Mouse (Mus musculus) forebrain, embryonic 14.5 days (tissue): ENCODE results near the gene Chic2. TPM values are rescaled to one million over a fixed set of nuclear protein-coding genes. Genes with fewer than 3 reads are reported as not detected.

ENCODE experiments used
- ATAC-seq: fragments of 200-750 bp; cut with Nextera tagmentation; 2 replicates; pipeline ENCODE4 v1.8.0; 2017; ENCODE audit warnings: mild to moderate bottlenecking, moderate library complexity
- DNase-seq: peaks from one replicate; pipeline ENCODE4 v3.0.0-alpha.2; 2015; ENCODE audit warnings: low spot score
- H3K27ac ChIP-seq: fragments of 300-500 bp; sonication (generic); 2 replicates; pipeline ENCODE4 v1.5.1; 2014; ENCODE audit warnings: low read depth, mild to moderate bottlenecking, control low read depth, low read length, moderate library complexity
- H3K27me3 ChIP-seq: fragments of 300-500 bp; sonication (generic); replicated peaks from 2 replicates; pipeline ENCODE4 v1.6.1; 2014; ENCODE audit warnings: low read length, control low read depth, mixed read lengths; ENCODE audit not compliant: control insufficient read depth, insufficient read depth
- H3K36me3 ChIP-seq: fragments of 300-500 bp; sonication (generic); 2 replicates; pipeline ENCODE4 v1.6.1; 2014; ENCODE audit warnings: low read length, control low read depth; ENCODE audit not compliant: control insufficient read depth, insufficient read depth
- H3K4me1 ChIP-seq: fragments of 300-500 bp; sonication (generic); 2 replicates; pipeline ENCODE4 v1.6.1; 2014; ENCODE audit warnings: antibody characterized with exemption, low read length, control low read depth; ENCODE audit not compliant: control insufficient read depth, insufficient read depth
- H3K4me2 ChIP-seq: fragments of 300-500 bp; sonication (generic); 2 replicates; pipeline ENCODE4 v1.6.1; 2014; ENCODE audit warnings: mild to moderate bottlenecking, control low read depth, low read length
- H3K4me3 ChIP-seq: fragments of 300-500 bp; sonication (generic); 2 replicates; pipeline ENCODE4 v1.5.1; 2014; ENCODE audit warnings: low read depth, low read length, control low read depth
- H3K9ac ChIP-seq: fragments of 300-500 bp; sonication (generic); 2 replicates; pipeline ENCODE4 v1.6.1; 2014; ENCODE audit warnings: mild to moderate bottlenecking, low read length, control low read depth, moderate library complexity
- H3K9me3 ChIP-seq: fragments of 300-500 bp; sonication (generic); replicated peaks from 2 replicates; pipeline ENCODE4 v1.6.1; 2016; ENCODE audit warnings: low read length, control low read depth, mixed read lengths; ENCODE audit not compliant: control insufficient read depth
- WGBS: fragments of 180-500 bp; shearing (Covaris S2); extraction: QIAGEN DNeasy Blood & Tissue Kit; methylation state at CpG from one replicate; pipeline ENCODE4 v1.1.7; 2014; 5-methylcytosine and 5-hydroxymethylcytosine counted together
- polyA plus RNA-seq: library from polyadenylated mRNA; unstranded; fragments of >200 nt; fragmentation: Nextera tagmentation; extraction: Ambion mirVana; gene quantifications from 2 replicates; pipeline ENCODE4 v1.2.1, GENCODE M21; 2014

Gene Chic2
- polyA plus RNA-seq, 1 experiment from 2014 or later = 48.0 TPM

- Histone ChIP-seq H3K27ac (no peak overlapping the region), H3K9me3 (no peaks in the 10 kb centered on the region), H3K9ac (no peak overlapping the region), H3K27me3 (peaks cover 81% of the 10 kb centered on the region), H3K4me2 (no peak overlapping the region), H3K36me3 (no peaks in the 10 kb centered on the region), H3K4me1 (peaks cover 7% of the 10 kb centered on the region; the same call in 1 of the 2 replicates), H3K4me3 (no peak overlapping the region)
- DNase-seq = no peak
- 2% methylated on average over 7 of the region's 7 CpGs for WGBS
- ATAC-seq = no peak
Observed at GRCm38 (mm10) chr5:75079564-75079963, 35.0 kb upstream of the Chic2 start.

DNA sequence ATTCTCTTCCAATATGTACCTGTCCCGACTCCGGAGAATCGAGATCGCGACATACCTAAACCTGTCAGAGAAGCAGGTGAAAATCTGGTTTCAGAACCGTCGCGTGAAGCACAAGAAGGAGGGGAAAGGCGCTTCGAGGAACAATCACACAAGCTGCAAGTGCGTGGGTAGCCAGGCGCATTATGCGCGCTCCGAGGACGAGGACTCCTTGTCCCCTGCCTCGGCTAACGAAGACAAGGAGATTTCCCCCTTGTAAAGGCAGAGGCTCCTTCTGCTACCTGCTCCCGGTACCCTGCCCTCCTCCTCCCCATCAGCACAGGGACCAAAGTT, 32.4 kb upstream of the Chic2 start:
- under 1% methylated on average over 19 of the region's 19 CpGs for WGBS
- DNase-seq = no peak

GRCm38 (mm10) chr5:75076326-75077050, 31.9 kb upstream of the Chic2 start:
- peak overlapping the region; percentile 53 for H3K4me2 ChIP-seq
- no peak for ATAC-seq
- peak overlapping the region; percentile 41 for H3K4me3 ChIP-seq
- no peaks in the 10 kb centered on the region for H3K36me3 ChIP-seq
- WGBS = 1% methylated on average over 17 of the region's 17 CpGs
- H3K9ac ChIP-seq = peak overlapping the region; percentile 65
- H3K4me1 ChIP-seq = no peaks in the 10 kb centered on the region
- H3K27ac ChIP-seq = no peak overlapping the region
- no peak for DNase-seq
- no peaks in the 10 kb centered on the region for H3K9me3 ChIP-seq
- H3K27me3 ChIP-seq = peaks cover 89% of the 10 kb centered on the region

More for the DNA sequence above, 32.4 kb upstream of the Chic2 start:
- Histone ChIP-seq H3K4me2 (peak overlapping the region; percentile 53), H3K4me3 (peak overlapping the region; percentile 41), H3K27me3 (peaks cover 92% of the 10 kb centered on the region), H3K9ac (peak overlapping the region; percentile 45), H3K4me1 (no peaks in the 10 kb centered on the region), H3K9me3 (no peaks in the 10 kb centered on the region), H3K36me3 (no peaks in the 10 kb centered on the region), H3K27ac (no peak overlapping the region)
- ATAC-seq = no peak

DNA sequence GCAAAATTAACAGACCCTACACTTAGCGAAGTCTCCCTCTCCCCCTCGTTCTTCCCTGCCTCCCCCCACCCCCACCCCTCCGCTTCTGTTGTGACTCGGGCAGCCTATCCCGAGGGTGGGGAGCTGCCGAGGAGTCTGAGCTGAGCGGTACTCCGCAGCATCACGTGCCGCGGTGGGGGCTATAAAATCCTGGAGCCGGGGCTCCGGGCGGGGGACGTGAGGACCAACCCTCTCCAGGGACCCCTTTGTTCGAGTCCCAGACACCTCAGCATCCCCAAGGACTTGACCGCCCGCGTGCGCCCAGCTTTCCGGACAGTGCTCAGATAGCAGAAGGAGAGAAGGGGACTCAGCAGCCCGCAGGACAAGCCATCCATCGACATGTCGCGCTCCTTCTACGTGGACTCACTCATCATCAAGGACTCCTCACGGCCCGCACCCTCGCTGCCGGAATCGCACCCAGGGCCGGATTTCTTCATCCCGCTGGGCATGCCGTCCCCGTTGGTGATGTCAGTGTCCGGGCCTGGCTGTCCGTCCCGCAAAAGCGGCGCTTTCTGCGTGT, 30.9 kb upstream of the Chic2 start, which contains the start of gene Gsx2:
Gene Gsx2 (plus strand): TSS at position 219 of the 559 bp plus-strand sequence.
- under 1% methylated on average over 41 of the region's 41 CpGs for WGBS
- ATAC-seq = peak; percentile 63
- peak within 1 kb of the TSS; percentile 41 for H3K4me3 ChIP-seq
- H3K4me1 ChIP-seq = peaks cover 8% of the 10 kb centered on the region
- H3K27me3 ChIP-seq = peaks cover 88% of the 10 kb centered on the region
- peak; percentile 62 for DNase-seq
- peak within 1 kb of the TSS; percentile 65 for H3K9ac ChIP-seq
- H3K36me3 ChIP-seq = no peaks in the 10 kb centered on the region
- H3K27ac ChIP-seq = 0 out of 2 replicates have a peak within 1 kb of the TSS, but pooled peaks have one; percentile 14
- peak within 1 kb of the TSS; percentile 53 for H3K4me2 ChIP-seq
- H3K9me3 ChIP-seq = no peaks in the 10 kb centered on the region

- Histone ChIP-seq H3K4me3 (peak overlapping the region; percentile 41; the same call in 1 of the 2 replicates), H3K27me3 (peaks cover 87% of the 10 kb centered on the region), H3K27ac (no peak overlapping the region), H3K4me1 (peaks cover 11% of the 10 kb centered on the region), H3K4me2 (peak overlapping the region; percentile 53), H3K9ac (peak overlapping the region; percentile 65), H3K9me3 (no peaks in the 10 kb centered on the region), H3K36me3 (no peaks in the 10 kb centered on the region)
- DNase-seq (no peak), ATAC-seq (no peak)
- WGBS = 9% methylated on average over 15 of the region's 15 CpGs
Observed at GRCm38 (mm10) chr5:75074537-75075382, 30.2 kb upstream of the Chic2 start.

GRCm38 (mm10) chr5:75074132-75074531, 29.6 kb upstream of the Chic2 start:
- Histone ChIP-seq H3K9ac (no peak overlapping the region), H3K27ac (no peak overlapping the region), H3K27me3 (peaks cover 87% of the 10 kb centered on the region), H3K4me2 (no peak overlapping the region), H3K4me1 (peaks cover 11% of the 10 kb centered on the region), H3K9me3 (no peaks in the 10 kb centered on the region), H3K4me3 (no peak overlapping the region), H3K36me3 (no peaks in the 10 kb centered on the region)
- ATAC-seq (no peak), DNase-seq (no peak)
- WGBS = 4% methylated on average over 4 of the region's 4 CpGs

DNA sequence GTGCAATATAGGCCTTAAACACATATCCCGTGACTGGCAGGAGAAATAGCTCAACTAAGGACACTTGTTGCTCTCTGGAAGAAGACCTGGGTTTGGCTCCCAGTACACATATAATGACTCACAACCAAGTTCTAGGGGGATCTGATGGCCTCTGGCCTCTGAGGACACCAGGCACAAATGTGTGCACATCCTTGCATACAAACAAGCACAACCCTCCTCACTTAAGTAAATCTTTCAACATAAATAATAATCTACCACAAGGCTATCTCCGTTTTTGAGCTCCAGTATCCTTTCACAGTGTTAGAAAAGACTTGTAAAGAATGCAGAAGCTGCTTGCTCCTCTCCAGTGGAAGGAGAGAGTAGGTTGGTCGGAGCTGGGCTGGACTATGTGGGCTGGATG, 29.1 kb upstream of the Chic2 start:
- Histone ChIP-seq H3K36me3 (no peaks in the 10 kb centered on the region), H3K4me1 (peaks cover 11% of the 10 kb centered on the region), H3K9me3 (no peaks in the 10 kb centered on the region), H3K27me3 (peaks cover 87% of the 10 kb centered on the region), H3K9ac (no peak overlapping the region), H3K27ac (no peak overlapping the region), H3K4me2 (no peak overlapping the region), H3K4me3 (no peak overlapping the region)
- WGBS = 11% methylated on average over 3 of the region's 3 CpGs
- DNase-seq (no peak), ATAC-seq (no peak)

GRCm38 (mm10) chr5:75073167-75073566, 28.6 kb upstream of the Chic2 start:
- Histone ChIP-seq H3K4me2 (no peak overlapping the region), H3K4me3 (no peak overlapping the region), H3K27ac (no peak overlapping the region), H3K36me3 (no peaks in the 10 kb centered on the region), H3K9me3 (no peaks in the 10 kb centered on the region), H3K9ac (no peak overlapping the region), H3K27me3 (peaks cover 87% of the 10 kb centered on the region), H3K4me1 (peaks cover 11% of the 10 kb centered on the region)
- ATAC-seq (no peak), DNase-seq (no peak)
- WGBS = 33% methylated on average over 1 of the region's 1 CpGs
